Mouse (Mus musculus) hindbrain, embryonic 12.5 days (tissue): ENCODE measurements around the gene Lpar5. TPM values are rescaled to one million over a fixed set of nuclear protein-coding genes. Genes with fewer than 3 reads are reported as not detected.
A peak's percentile ranks its signal among the peaks of the same experiment; 100 is the strongest.

Experiments used
- ATAC-seq: fragments of 200-750 bp; cut with Nextera tagmentation; 2 replicates; pipeline ENCODE4 v1.8.0; 2017; ENCODE audit warnings: moderate TSS enrichment; ENCODE audit not compliant: low FRiP score
- H3K27ac ChIP-seq: fragments of 300-500 bp; sonication (generic); 2 replicates; pipeline ENCODE4 v1.5.1; 2016; ENCODE audit warnings: mild to moderate bottlenecking
- H3K27me3 ChIP-seq: fragments of 300-500 bp; sonication (generic); 2 replicates; pipeline ENCODE4 v1.6.1; 2016; ENCODE audit warnings: mild to moderate bottlenecking
- H3K36me3 ChIP-seq: fragments of 300-500 bp; sonication (generic); 2 replicates; pipeline ENCODE4 v1.6.1; 2016; ENCODE audit warnings: mild to moderate bottlenecking
- H3K4me1 ChIP-seq: fragments of 300-500 bp; sonication (generic); 2 replicates; pipeline ENCODE4 v1.6.1; 2016
- H3K4me2 ChIP-seq: fragments of 300-500 bp; sonication (generic); replicated peaks from 2 replicates; pipeline ENCODE4 v1.6.1; 2016; ENCODE audit warnings: mild to moderate bottlenecking
- H3K4me3 ChIP-seq: fragments of 300-500 bp; sonication (generic); 2 replicates; pipeline ENCODE4 v1.5.1; 2016; ENCODE audit warnings: mild to moderate bottlenecking
- H3K9ac ChIP-seq: fragments of 300-500 bp; sonication (generic); 2 replicates; pipeline ENCODE4 v1.6.1; 2016; ENCODE audit warnings: mild to moderate bottlenecking, moderate library complexity
- H3K9me3 ChIP-seq: fragments of 300-500 bp; sonication (generic); replicated peaks from 2 replicates; pipeline ENCODE4 v1.6.1; 2016; ENCODE audit warnings: mild to moderate bottlenecking
- WGBS: fragments of 180-500 bp; shearing (Covaris S2); methylation state at CpG from one replicate; pipeline ENCODE4 v1.1.7; 2016; 5-methylcytosine and 5-hydroxymethylcytosine counted together
- polyA plus RNA-seq: library from polyadenylated mRNA; unstranded; fragments of >200 nt; fragmentation: Nextera tagmentation; extraction: Ambion mirVana; gene quantifications from 2 replicates; pipeline ENCODE4 v1.2.1, GENCODE M21; 2016

Lpar5 gene
- polyA plus RNA-seq, 1 experiment from 2014 or later: 0.40 TPM

DNA sequence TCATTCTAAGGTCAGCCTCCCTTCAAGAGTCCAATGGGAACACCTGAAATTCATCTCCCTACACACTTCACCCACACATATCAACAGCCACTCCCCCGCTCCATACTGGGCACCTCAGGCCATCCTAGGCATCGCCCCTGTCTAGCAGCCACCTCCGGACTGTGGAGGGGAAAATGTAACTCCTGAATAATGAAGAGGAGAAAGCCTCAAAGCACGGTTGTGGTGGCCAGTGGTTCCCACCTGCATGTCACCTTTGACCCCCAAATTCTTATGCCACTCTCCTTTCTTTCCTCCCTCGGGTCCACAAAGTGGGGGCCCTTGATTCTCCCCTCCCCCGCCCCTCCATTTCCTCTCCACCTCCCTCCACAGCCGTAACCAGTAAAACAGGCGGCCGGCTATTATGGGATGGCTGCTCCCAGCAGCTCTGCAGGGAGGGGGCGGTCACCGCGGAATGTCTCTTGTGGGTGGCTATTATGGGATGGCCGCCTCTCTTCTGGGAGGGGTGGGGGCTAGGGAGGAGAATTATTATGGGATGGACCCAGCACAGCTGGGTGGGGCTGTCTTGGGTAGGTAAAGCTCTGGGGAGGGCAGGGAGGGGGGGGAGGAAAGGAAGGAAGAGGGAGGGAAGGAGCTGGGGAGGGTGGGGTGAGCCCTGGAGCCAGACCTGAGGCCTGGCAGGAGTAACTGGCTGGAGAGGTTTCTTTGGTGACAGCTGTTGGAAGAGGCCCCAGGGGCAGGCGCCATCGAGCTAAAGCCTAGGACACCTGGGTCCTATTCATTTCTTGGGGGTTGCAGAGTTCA is 22.0 kb downstream of the Lpar5 start:
- Histone ChIP-seq H3K27me3 (no peaks in the 10 kb centered on the region), H3K9ac (peak overlapping the region; percentile 50), H3K4me1 (peaks cover 28% of the 10 kb centered on the region), H3K4me3 (no peak overlapping the region), H3K36me3 (no peaks in the 10 kb centered on the region), H3K4me2 (peak overlapping the region; percentile 50), H3K9me3 (no peaks in the 10 kb centered on the region), H3K27ac (peak overlapping the region; percentile 92)
- ATAC-seq: peak; percentile 81
- 4% methylated on average over 15 of the region's 15 CpGs for WGBS

DNA sequence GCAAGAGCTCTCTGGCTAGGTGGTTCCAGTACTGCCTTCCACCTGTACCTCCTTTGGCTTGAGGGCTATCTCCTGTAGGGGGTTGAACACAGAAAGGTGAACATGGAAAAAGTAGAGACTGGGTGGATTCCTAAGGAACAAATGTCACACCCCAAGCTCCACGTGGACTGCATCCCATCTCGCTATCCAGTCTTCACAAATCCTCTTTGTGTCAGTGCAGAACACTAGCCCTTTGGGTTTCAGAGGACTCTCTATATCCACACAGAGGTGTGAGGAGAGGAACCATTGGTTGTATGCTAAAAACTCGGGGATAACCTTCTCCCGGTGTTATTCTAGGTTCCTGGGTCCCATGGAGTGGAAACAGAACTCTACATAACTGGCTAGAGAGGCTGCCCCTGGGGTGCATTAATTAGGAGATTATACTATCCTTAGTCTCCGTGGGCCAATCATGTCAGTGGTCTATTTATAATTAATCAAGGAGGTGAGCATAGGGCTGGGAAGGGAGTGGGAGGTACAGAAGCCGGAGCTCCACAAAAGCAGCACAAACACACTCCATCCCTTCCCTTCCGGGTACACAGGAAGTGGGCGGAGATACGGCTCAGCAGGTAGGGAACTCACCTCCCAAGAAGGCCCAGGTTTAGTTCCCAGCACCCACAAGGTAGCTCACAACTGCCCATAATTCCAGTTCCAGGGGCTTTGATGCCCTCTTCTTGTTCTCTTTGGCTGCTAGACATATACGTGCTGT is 22.8 kb downstream of the Lpar5 start:
- peaks cover 27% of the 10 kb centered on the region for H3K4me1 ChIP-seq
- no peaks in the 10 kb centered on the region for H3K27me3 ChIP-seq
- H3K9me3 ChIP-seq: no peaks in the 10 kb centered on the region
- peak overlapping the region; percentile 50; the same call in 1 of the 2 replicates for H3K9ac ChIP-seq
- 51% methylated on average over 10 of the region's 10 CpGs for WGBS
- no peak overlapping the region for H3K4me3 ChIP-seq
- no peaks in the 10 kb centered on the region for H3K36me3 ChIP-seq
- H3K4me2 ChIP-seq: peak overlapping the region; percentile 50
- no peak for ATAC-seq
- H3K27ac ChIP-seq: peak overlapping the region; percentile 92

DNA sequence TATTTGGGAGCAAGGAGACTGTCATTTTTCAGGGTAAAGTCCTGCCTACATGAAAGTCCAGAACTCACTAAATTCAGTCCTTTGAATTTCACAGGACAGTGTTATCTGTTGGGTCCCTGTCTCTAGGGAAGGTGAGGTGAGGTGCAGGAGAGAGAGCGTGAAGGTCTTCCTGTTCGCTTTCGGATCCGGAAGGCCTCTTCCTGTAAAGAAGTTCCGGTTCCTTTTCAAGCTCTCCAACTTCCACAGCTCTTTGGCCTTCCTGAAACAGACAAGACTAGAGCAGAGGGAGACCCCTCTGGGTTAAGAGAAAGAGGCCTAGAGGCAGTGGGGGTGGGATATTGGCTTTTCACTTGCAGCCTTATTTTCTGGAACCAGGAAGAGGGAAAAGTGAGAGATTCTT is 24.7 kb downstream of the Lpar5 start:
- H3K9ac ChIP-seq: no peak overlapping the region; the same call in 1 of the 2 replicates
- WGBS: 96% methylated on average over 5 of the region's 5 CpGs
- no peak overlapping the region for H3K4me2 ChIP-seq
- no peaks in the 10 kb centered on the region for H3K36me3 ChIP-seq
- peaks cover 27% of the 10 kb centered on the region for H3K4me1 ChIP-seq
- H3K4me3 ChIP-seq: no peak overlapping the region
- no peaks in the 10 kb centered on the region for H3K27me3 ChIP-seq
- H3K9me3 ChIP-seq: no peaks in the 10 kb centered on the region
- ATAC-seq: no peak
- H3K27ac ChIP-seq: 0 out of 2 replicates have a peak overlapping the region, but pooled peaks have one; percentile 44

GRCm38 (mm10) chr6:125094843-125095242 is 27.1 kb downstream of the Lpar5 start:
- Histone ChIP-seq H3K4me3 (no peak overlapping the region), H3K9ac (no peak overlapping the region), H3K4me1 (peaks cover 39% of the 10 kb centered on the region), H3K27ac (peak overlapping the region; percentile 98), H3K4me2 (no peak overlapping the region), H3K9me3 (no peaks in the 10 kb centered on the region), H3K36me3 (peaks cover 20% of the 10 kb centered on the region), H3K27me3 (no peaks in the 10 kb centered on the region)
- ATAC-seq: no peak
- 73% methylated on average over 3 of the region's 3 CpGs for WGBS

GRCm38 (mm10) chr6:125095391-125096278 is 27.9 kb downstream of the Lpar5 start, which contains the start of gene Chd4:
TSS of gene Chd4 (plus strand) at chr6:125095981.
- H3K4me3 ChIP-seq: peak within 1 kb of the TSS; percentile 98
- WGBS: 2% methylated on average over 35 of the region's 45 CpGs
- no peaks in the 10 kb centered on the region for H3K27me3 ChIP-seq
- peaks cover 36% of the 10 kb centered on the region for H3K4me1 ChIP-seq
- peak within 1 kb of the TSS; percentile 98 for H3K27ac ChIP-seq
- peak within 1 kb of the TSS; percentile 96 for H3K4me2 ChIP-seq
- peaks cover 28% of the 10 kb centered on the region for H3K36me3 ChIP-seq
- peak; percentile 78 for ATAC-seq
- H3K9ac ChIP-seq: peak within 1 kb of the TSS; percentile 97
- no peaks in the 10 kb centered on the region for H3K9me3 ChIP-seq

DNA sequence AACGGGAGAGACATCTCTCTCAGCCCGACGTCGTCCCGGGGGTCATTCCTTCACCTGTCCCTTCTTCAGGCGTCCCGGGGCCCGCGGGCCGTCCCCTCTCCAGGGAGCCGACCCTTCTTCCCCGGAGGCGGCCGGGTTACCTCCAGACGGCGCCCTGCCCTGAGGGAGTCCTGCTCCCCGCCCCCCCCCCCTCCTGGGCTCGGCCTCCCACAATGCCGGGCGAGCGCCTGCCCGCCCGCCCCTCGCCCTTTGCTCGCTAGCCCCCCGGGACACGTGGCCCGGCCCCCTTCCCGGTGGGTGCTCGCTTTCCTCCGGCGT is 28.5 kb downstream of the Lpar5 start:
- Histone ChIP-seq H3K27me3 (no peaks in the 10 kb centered on the region), H3K4me3 (peak overlapping the region; percentile 98), H3K9me3 (no peaks in the 10 kb centered on the region), H3K9ac (peak overlapping the region; percentile 97), H3K4me2 (peak overlapping the region; percentile 96), H3K36me3 (peaks cover 34% of the 10 kb centered on the region), H3K4me1 (peaks cover 30% of the 10 kb centered on the region), H3K27ac (peak overlapping the region; percentile 98)
- under 1% methylated on average over 26 of the region's 32 CpGs for WGBS
- no peak; the same call in 1 of the 2 replicates for ATAC-seq

GRCm38 (mm10) chr6:125096597-125097345 is 29.1 kb downstream of the Lpar5 start:
- H3K4me1 ChIP-seq: peaks cover 30% of the 10 kb centered on the region
- ATAC-seq: peak; percentile 51
- 2% methylated on average over 30 of the region's 44 CpGs for WGBS
- peak overlapping the region; percentile 98 for H3K4me3 ChIP-seq
- peak overlapping the region; percentile 97 for H3K9ac ChIP-seq
- H3K36me3 ChIP-seq: peaks cover 39% of the 10 kb centered on the region
- H3K9me3 ChIP-seq: no peaks in the 10 kb centered on the region
- no peaks in the 10 kb centered on the region for H3K27me3 ChIP-seq
- peak overlapping the region; percentile 98 for H3K27ac ChIP-seq
- peak overlapping the region; percentile 96 for H3K4me2 ChIP-seq

DNA sequence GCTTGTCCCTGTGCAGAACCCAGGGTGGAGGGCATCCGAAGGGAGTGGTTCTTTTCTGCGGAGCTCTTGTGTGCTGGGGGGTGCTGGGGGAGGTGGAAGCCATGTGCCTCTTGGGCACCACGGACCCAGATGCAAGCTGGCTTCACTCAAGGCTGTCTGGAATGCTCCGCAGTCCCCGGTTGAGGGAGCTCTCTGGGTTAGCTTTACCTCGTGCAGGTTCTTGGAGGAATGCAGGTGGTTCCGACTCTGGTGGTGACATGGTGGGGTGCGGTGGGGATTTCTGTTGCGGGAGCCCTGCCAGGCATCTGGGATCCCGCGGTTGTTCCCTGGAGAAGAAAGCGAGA is 29.6 kb downstream of the Lpar5 start:
- peaks cover 30% of the 10 kb centered on the region for H3K4me1 ChIP-seq
- H3K4me3 ChIP-seq: peak overlapping the region; percentile 98
- no peaks in the 10 kb centered on the region for H3K9me3 ChIP-seq
- peak overlapping the region; percentile 98 for H3K27ac ChIP-seq
- WGBS: 2% methylated on average over 12 of the region's 12 CpGs
- ATAC-seq: peak; percentile 2; the same call in 1 of the 2 replicates
- H3K36me3 ChIP-seq: peaks cover 45% of the 10 kb centered on the region
- peak overlapping the region; percentile 96 for H3K4me2 ChIP-seq
- peak overlapping the region; percentile 97 for H3K9ac ChIP-seq
- no peaks in the 10 kb centered on the region for H3K27me3 ChIP-seq

DNA sequence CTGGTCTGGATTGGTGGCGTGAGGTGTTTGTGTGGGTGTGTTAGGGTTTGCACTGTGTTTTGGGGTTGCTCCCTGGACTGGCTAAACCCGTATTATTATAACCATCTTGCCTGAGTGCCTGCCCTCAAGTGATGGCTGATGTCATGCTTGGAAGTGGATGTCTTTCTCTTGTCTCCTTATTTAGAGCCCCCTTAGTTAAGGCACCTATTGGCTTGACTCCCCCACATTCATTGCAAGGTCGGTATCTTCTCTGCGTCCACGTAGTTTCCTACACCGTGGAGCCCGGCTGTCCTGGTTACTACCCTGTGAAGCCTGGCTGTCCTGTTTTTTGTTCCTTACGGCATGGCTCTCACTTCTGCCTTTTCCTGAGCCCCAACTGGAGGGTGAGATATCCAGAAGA is 30.2 kb downstream of the Lpar5 start:
- ATAC-seq: no peak
- Histone ChIP-seq H3K36me3 (peaks cover 51% of the 10 kb centered on the region), H3K9ac (peak overlapping the region; percentile 97), H3K4me1 (peaks cover 30% of the 10 kb centered on the region), H3K27ac (peak overlapping the region; percentile 98; the same call in 1 of the 2 replicates), H3K9me3 (no peaks in the 10 kb centered on the region), H3K4me2 (peak overlapping the region; percentile 96), H3K27me3 (no peaks in the 10 kb centered on the region), H3K4me3 (peak overlapping the region; percentile 98)
- WGBS: 59% methylated on average over 8 of the region's 8 CpGs

- Histone ChIP-seq H3K4me1 (peaks cover 30% of the 10 kb centered on the region), H3K4me3 (peak overlapping the region; percentile 98), H3K27me3 (no peaks in the 10 kb centered on the region), H3K27ac (peak overlapping the region; percentile 86), H3K36me3 (peaks cover 54% of the 10 kb centered on the region), H3K4me2 (peak overlapping the region; percentile 96), H3K9me3 (no peaks in the 10 kb centered on the region), H3K9ac (peak overlapping the region; percentile 97)
- ATAC-seq: no peak
- 59% methylated on average over 3 of the region's 3 CpGs for WGBS
Measured at GRCm38 (mm10) chr6:125098513-125098912, 30.8 kb downstream of the Lpar5 start.

- Histone ChIP-seq H3K36me3 (peaks cover 61% of the 10 kb centered on the region), H3K9ac (peak overlapping the region; percentile 97), H3K27me3 (no peaks in the 10 kb centered on the region), H3K4me2 (peak overlapping the region; percentile 96), H3K9me3 (no peaks in the 10 kb centered on the region), H3K4me3 (peak overlapping the region; percentile 98), H3K27ac (peak overlapping the region; percentile 86), H3K4me1 (peaks cover 30% of the 10 kb centered on the region)
- no peak for ATAC-seq
- 41% methylated on average over 5 of the region's 5 CpGs for WGBS
Measured at GRCm38 (mm10) chr6:125099421-125099971, 31.8 kb downstream of the Lpar5 start.
